In genomic region chr9:51353511-51353910, GRCm38 (mm10) we compare ENCODE assay signal across 31 mouse cellular contexts. TPM values are rescaled to one million over a fixed set of nuclear protein-coding genes. Genes with fewer than 3 reads are reported as not detected.
DNase-seq lines count a peak whose midpoint lies in the region; ATAC-seq and TF ChIP-seq lines count a peak whose summit lies in the region.
"Had no signal": no experiment of that assay in that cellular context is flagged by ENCODE, and none has a peak within 500 bp of the region (broad histone marks: within the 10 kb centered on the region; RNA-seq: fewer than 3 reads in every experiment).

No protein-coding gene starts in this region.

- H3K4me2 ChIP-seq in heart, embryonic 15.5 days, result no peak overlapping the region
- no peak overlapping the region for H3K4me2 ChIP-seq in limb, embryonic 14.5 days (replicated peaks; ENCODE audit: low read depth, low read length, severe bottlenecking)
- H3K4me2 ChIP-seq: embryonic facial prominence, embryonic 13.5 days; hindbrain, embryonic 13.5 days; liver, embryonic 11.5 days had no signal

- DNase-seq in heart, postnatal 36 days, result no peak
- peak; percentile 13 for DNase-seq in limb, embryonic 14.5 days (ENCODE audit: low spot score)
- no peak for DNase-seq in limb, embryonic 10.5 days (ENCODE audit: low spot score)
- DNase-seq in right cerebral cortex, adult 18-20 months, result peak; percentile 3
- no peak for DNase-seq in right cerebral cortex, postnatal 4 days
- DNase-seq in B cell, adult 2 months, result no peak
- DNase-seq: adrenal gland, adult 8-10 months; cerebellum, adult 2 months; cerebellum, postnatal 25 days; gastrocnemius, adult 2 months; kidney, adult 11 months; liver, postnatal 0 days; retina, postnatal 1 day; thymus, postnatal 14 days had no signal

- no peak overlapping the region for H3K4me3 ChIP-seq in heart, embryonic 15.5 days
- no peak overlapping the region for H3K4me3 ChIP-seq in limb, embryonic 14.5 days (replicated peaks; ENCODE audit: low read length)
- H3K4me3 ChIP-seq in limb, embryonic 10.5 days, result no peak overlapping the region
- H3K4me3 ChIP-seq: embryonic facial prominence, embryonic 13.5 days; gastrocnemius, adult 2 months; hindbrain, embryonic 13.5 days had no signal

- no peak overlapping the region for H3K9ac ChIP-seq in heart, embryonic 15.5 days
- H3K9ac ChIP-seq in limb, embryonic 14.5 days (ENCODE audit: low read depth, low read length, severe bottlenecking), result no peak overlapping the region
- H3K9ac ChIP-seq: embryonic facial prominence, embryonic 13.5 days; hindbrain, embryonic 13.5 days; liver, postnatal 0 days had no signal

- ATAC-seq in heart, embryonic 15.5 days (replicated peaks; ENCODE audit: insufficient number of reproducible peaks, insufficient read depth, low FRiP score, low read depth), result no peak
- ATAC-seq in limb, embryonic 14.5 days (ENCODE audit: low FRiP score, low read depth), result no peak
- ATAC-seq: forebrain, embryonic 14.5 days; liver, postnatal 0 days had no signal

- H3K27me3 ChIP-seq in heart, embryonic 15.5 days, result no peaks in the 10 kb centered on the region
- H3K27me3 ChIP-seq in limb, embryonic 14.5 days (ENCODE audit: control insufficient read depth, insufficient read depth, low read length), result no peaks in the 10 kb centered on the region
- H3K27me3 ChIP-seq in limb, embryonic 10.5 days (ENCODE audit: low read depth, poor library complexity, severe bottlenecking), result no peaks in the 10 kb centered on the region
- H3K27me3 ChIP-seq: hindbrain, embryonic 13.5 days had no signal

- H3K36me3 ChIP-seq in heart, embryonic 15.5 days, result no peaks in the 10 kb centered on the region
- H3K36me3 ChIP-seq in limb, embryonic 14.5 days (ENCODE audit: control insufficient read depth, insufficient read depth, low read length), result no peaks in the 10 kb centered on the region
- H3K36me3 ChIP-seq in limb, embryonic 10.5 days, result no peaks in the 10 kb centered on the region
- H3K36me3 ChIP-seq: embryonic facial prominence, embryonic 13.5 days; hindbrain, embryonic 13.5 days had no signal

- 49% methylated on average over 3 of the region's 3 CpGs for WGBS in heart, embryonic 15.5 days
- 55% methylated on average over 3 of the region's 3 CpGs for WGBS in limb, embryonic 14.5 days
- WGBS in limb, embryonic 10.5 days, result 90% methylated on average over 3 of the region's 3 CpGs

- intact Hi-C loops in heart, postnatal 36 days (cut with DNase I), result no loop called here

- H3K9me3 ChIP-seq in heart, embryonic 15.5 days (replicated peaks), result no peaks in the 10 kb centered on the region
- H3K9me3 ChIP-seq in limb, embryonic 14.5 days (ENCODE audit: control insufficient read depth, low read length), result no peaks in the 10 kb centered on the region
- H3K9me3 ChIP-seq in limb, embryonic 10.5 days (replicated peaks), result no peaks in the 10 kb centered on the region
- H3K9me3 ChIP-seq: embryonic facial prominence, embryonic 13.5 days; hindbrain, embryonic 13.5 days had no signal

- TF ChIP-seq POLR2A in limb, embryonic 14.5 days (IDR thresholded peaks at IDR 0.05; ENCODE audit: borderline replicate concordance, extremely low read depth, insufficient read depth, insufficient read length), result no peak

- H3K4me1 ChIP-seq in heart, embryonic 15.5 days (replicated peaks), result peaks cover 5% of the 10 kb centered on the region; the same call in 1 of the 2 replicates
- H3K4me1 ChIP-seq in limb, embryonic 14.5 days (ENCODE audit: control insufficient read depth, insufficient read depth, low read length), result no peaks in the 10 kb centered on the region
- H3K4me1 ChIP-seq in limb, embryonic 10.5 days, result no peaks in the 10 kb centered on the region
- H3K4me1 ChIP-seq: embryonic facial prominence, embryonic 13.5 days; hindbrain, embryonic 13.5 days had no signal

- H3K27ac ChIP-seq in heart, embryonic 15.5 days, result peak overlapping the region; percentile 25; the same call in 1 of the 2 replicates
- no peak overlapping the region for H3K27ac ChIP-seq in limb, embryonic 14.5 days (replicated peaks; ENCODE audit: low read depth, low read length)
- H3K27ac ChIP-seq in limb, embryonic 10.5 days, result no peak overlapping the region
- H3K27ac ChIP-seq: embryonic facial prominence, embryonic 13.5 days; gastrocnemius, adult 2 months; hindbrain, embryonic 13.5 days; macrophage had no signal

RNA-seq across cellular contexts. Expression of gene 1810046K07Rik, which starts 24.8 kb away (rescaled TPM):
- polyA plus RNA-seq in heart, embryonic 15.5 days (2015; fragmentation: Nextera tagmentation; extraction: Ambion mirVana), result 0.22 TPM in 1 of 2 replicates, not detected in the other
- not detected for total RNA-seq in heart, postnatal 36 days (2021)
- 0.13 and 0.65 TPM in 2 replicates for polyA plus RNA-seq in limb, embryonic 14.5 days (2012; rRNA removed)
- not detected in 2 replicates for polyA plus RNA-seq in limb, embryonic 14.5 days (2014; fragmentation: Nextera tagmentation; extraction: Ambion mirVana)
- polyA plus RNA-seq in limb, embryonic 10.5 days (2016; fragmentation: Nextera tagmentation; extraction: Ambion mirVana), result not detected in 2 replicates
- total RNA-seq: gastrocnemius, adult 2 months; gastrocnemius, postnatal 4 days; layer of hippocampus, adult 18-20 months; layer of hippocampus, postnatal 14 days; left cerebral cortex, adult 8-10 months; MEL; midbrain, postnatal 0 days had no signal
- polyA plus RNA-seq: C2C12; cerebellum, adult 2 months; embryonic facial prominence, embryonic 13.5 days; forebrain, embryonic 14.5 days; frontal cortex, adult 2 months; heart, embryonic 14.5 days; hindbrain, embryonic 13.5 days; kidney, embryonic 16.5 days; limb, embryonic 11.5 days; liver, embryonic 11.5 days; macrophage; midbrain, postnatal 0 days had no signal

Comparison
In these comparisons a context has a peak if more than half of its experiments do, and no peak if none do; other contexts are left out.
1. DNase-seq: peak in limb, embryonic 14.5 days (single experiment) and right cerebral cortex, adult 18-20 months (single experiment); none in heart, postnatal 36 days (0 of 2), limb, embryonic 10.5 days (single experiment), right cerebral cortex, postnatal 4 days (single experiment) and B cell, adult 2 months (0 of 2).